Mouse (Mus musculus) thymus, postnatal 14 days (tissue): ENCODE results near the gene Ptgis.

ENCODE experiments used
- DNase-seq: peaks from one replicate; pipeline ENCODE4 v3.0.0; 2021

Ptgis gene

GRCm38 (mm10) chr2:167147708-167148107, 92.7 kb downstream of the Ptgis start:
- DNase-seq: peak; percentile 9

DNA sequence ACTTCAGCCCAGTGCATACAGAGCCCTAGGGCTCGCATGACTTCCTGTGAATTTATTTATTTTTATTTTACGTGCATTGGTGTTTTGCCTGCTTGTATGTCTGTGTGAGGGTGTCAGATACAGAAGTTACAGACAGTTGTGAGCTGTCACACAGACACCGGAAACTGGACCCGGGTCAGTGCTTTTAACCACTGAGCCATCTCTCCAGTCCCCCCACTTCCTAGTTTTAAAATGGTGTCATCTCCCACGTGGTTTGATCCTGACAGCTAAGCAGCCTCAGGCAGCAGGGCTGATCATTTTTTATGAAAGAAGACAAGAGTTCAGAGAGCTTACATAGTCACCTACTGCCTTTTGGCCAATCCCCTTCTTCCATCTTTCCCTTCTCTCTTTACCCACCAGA, 94.5 kb downstream of the Ptgis start:
- no peak for DNase-seq

- DNase-seq: no peak
These were observed 95.7 kb downstream of the Ptgis start for GRCm38 (mm10) chr2:167144439-167145307.

DNA sequence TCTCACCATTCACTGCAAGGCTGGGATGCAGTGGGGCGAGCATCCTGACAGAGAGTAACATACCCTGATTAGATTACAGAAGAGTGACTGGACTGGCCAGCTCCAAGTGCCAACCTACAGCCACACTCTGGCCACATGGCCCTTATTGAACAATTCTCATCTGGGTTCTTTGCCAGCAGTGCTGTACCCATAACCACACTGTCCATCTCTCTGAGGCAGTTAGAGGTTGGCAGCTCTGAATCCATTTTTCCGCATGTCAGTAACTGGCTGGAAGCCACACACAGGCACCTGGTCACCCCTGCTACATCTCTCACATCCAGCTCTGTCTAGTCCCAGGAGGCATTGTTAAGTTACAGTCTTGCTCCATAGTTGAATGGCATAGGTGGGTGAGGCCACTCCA, 96.5 kb downstream of the Ptgis start:
- no peak for DNase-seq

DNA sequence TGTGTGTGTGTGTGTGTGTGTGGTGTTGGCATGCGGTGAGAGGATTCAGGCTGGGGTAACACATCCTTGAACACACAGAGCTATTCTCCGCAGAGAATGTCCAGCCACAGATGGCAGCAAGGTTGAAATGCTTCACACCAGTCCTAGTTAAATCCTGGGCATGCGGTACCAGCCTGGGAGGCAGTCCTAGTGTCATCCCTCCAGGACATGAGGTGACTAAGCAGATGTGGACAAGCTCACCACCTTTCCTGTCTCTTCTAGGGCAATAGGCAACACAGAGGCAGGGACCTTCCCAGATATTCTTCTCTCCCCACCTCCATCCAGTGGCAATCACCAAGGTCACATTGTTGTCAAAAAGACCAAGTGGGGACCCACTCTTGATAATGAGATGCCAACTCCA, 98.1 kb downstream of the Ptgis start:
- no peak for DNase-seq

- DNase-seq: no peak
These were observed 98.6 kb downstream of the Ptgis start for GRCm38 (mm10) chr2:167141810-167142209.
